Mouse (Mus musculus) liver, embryonic 12.5 days (tissue): ENCODE data around the gene Arhgap24. TPM values are rescaled to one million over a fixed set of nuclear protein-coding genes. Genes with fewer than 3 reads are reported as not detected.

ENCODE experiments used
- ATAC-seq: fragments of 200-750 bp; cut with Nextera tagmentation; 2 replicates; pipeline ENCODE4 v1.8.0; 2017; ENCODE audit warnings: moderate number of reproducible peaks, mild to moderate bottlenecking, moderate library complexity
- H3K27ac ChIP-seq: fragments of 300-500 bp; sonication (generic); 2 replicates; pipeline ENCODE4 v1.5.1; 2016; ENCODE audit warnings: mild to moderate bottlenecking
- H3K27me3 ChIP-seq: fragments of 300-500 bp; sonication (generic); replicated peaks from 2 replicates; pipeline ENCODE4 v1.6.1; 2016; ENCODE audit warnings: mild to moderate bottlenecking, moderate library complexity
- H3K36me3 ChIP-seq: fragments of 300-500 bp; sonication (generic); 2 replicates; pipeline ENCODE4 v1.6.1; 2016; ENCODE audit warnings: mild to moderate bottlenecking, moderate library complexity
- H3K4me1 ChIP-seq: fragments of 300-500 bp; sonication (generic); 2 replicates; pipeline ENCODE4 v1.6.1; 2016
- H3K4me2 ChIP-seq: fragments of 300-500 bp; sonication (generic); 2 replicates; pipeline ENCODE4 v1.6.1; 2016; ENCODE audit warnings: mild to moderate bottlenecking, moderate library complexity
- H3K4me3 ChIP-seq: fragments of 300-500 bp; sonication (generic); 2 replicates; pipeline ENCODE4 v1.5.1; 2016; ENCODE audit warnings: mild to moderate bottlenecking, moderate library complexity
- H3K9ac ChIP-seq: fragments of 300-500 bp; sonication (generic); 2 replicates; pipeline ENCODE4 v1.6.1; 2016; ENCODE audit warnings: mild to moderate bottlenecking, moderate library complexity
- H3K9me3 ChIP-seq: fragments of 300-500 bp; sonication (generic); replicated peaks from 2 replicates; pipeline ENCODE4 v1.6.1; 2016; ENCODE audit warnings: mild to moderate bottlenecking, moderate library complexity
- WGBS: fragments of 180-500 bp; shearing (Covaris S2); methylation state at CpG from one replicate; pipeline ENCODE4 v1.1.7; 2016; ENCODE audit not compliant: insufficient replicate concordance; 5-methylcytosine and 5-hydroxymethylcytosine counted together
- polyA plus RNA-seq: library from polyadenylated mRNA; unstranded; fragments of >200 nt; fragmentation: Nextera tagmentation; extraction: Ambion mirVana; gene quantifications from 2 replicates; pipeline ENCODE4 v1.2.1, GENCODE M21; 2016

Arhgap24 gene
- polyA plus RNA-seq, 1 experiment from 2014 or later, result 3.4 TPM

DNA sequence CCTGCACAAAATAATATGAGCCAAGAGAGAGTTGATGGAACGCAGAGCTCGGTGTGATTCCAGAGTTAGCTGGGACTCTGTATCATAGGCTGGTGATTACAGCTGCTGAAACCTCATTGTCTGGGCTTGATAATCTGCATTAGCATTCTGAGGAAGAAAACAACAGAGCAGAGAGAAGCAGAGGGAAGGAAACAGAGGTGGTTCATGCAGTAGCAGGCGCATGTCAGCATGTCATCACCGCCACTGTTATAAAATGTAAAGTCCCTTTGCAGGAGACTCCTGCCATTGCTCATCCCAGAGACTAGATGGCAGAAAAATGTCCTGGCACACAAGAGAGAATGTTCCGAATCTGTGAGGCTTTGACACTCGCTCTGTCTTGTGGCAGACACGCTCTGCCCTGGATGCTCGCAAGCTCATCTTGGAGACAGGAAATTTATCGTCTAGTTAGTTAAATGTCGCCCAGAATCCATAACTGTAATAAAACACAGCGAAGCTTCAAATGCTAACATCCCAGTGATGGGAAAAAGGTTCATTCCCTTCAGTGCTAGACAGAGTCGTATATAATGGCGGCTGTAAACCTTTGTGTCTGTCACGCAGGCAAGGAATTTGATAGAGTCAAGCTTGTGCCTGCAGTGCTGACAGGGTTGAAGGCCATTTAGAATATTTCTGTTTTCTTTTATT is 407.4 kb downstream of the Arhgap24 start:
- no peak overlapping the region for H3K27ac ChIP-seq
- no peaks in the 10 kb centered on the region for H3K27me3 ChIP-seq
- no peak overlapping the region for H3K9ac ChIP-seq
- WGBS, result 70% methylated on average over 14 of the region's 14 CpGs
- no peak overlapping the region for H3K4me3 ChIP-seq
- ATAC-seq, result no peak
- peaks cover 3% of the 10 kb centered on the region; the same call in 1 of the 2 replicates for H3K36me3 ChIP-seq
- no peaks in the 10 kb centered on the region for H3K4me1 ChIP-seq
- no peaks in the 10 kb centered on the region for H3K9me3 ChIP-seq
- no peak overlapping the region for H3K4me2 ChIP-seq

DNA sequence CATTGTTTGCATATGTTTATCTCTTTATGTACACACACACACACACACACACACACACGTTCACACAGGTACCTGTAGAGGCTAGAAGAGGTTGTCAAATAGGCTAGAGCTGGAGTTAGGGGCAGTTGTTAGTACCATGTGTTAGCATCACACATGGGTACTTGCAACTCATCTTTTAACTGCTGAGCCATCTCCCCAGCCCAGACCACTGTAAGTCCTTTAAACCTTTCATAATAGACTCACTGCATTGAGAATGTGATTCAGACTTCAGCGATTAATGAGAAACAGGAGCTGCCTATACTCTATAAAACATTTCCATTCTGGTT is 407.9 kb downstream of the Arhgap24 start:
- 76% methylated on average over 2 of the region's 2 CpGs for WGBS
- H3K9me3 ChIP-seq, result no peaks in the 10 kb centered on the region
- no peak overlapping the region for H3K27ac ChIP-seq
- H3K4me2 ChIP-seq, result no peak overlapping the region
- H3K4me1 ChIP-seq, result no peaks in the 10 kb centered on the region
- H3K36me3 ChIP-seq, result peaks cover 3% of the 10 kb centered on the region; the same call in 1 of the 2 replicates
- no peaks in the 10 kb centered on the region for H3K27me3 ChIP-seq
- no peak overlapping the region for H3K4me3 ChIP-seq
- no peak for ATAC-seq
- no peak overlapping the region for H3K9ac ChIP-seq

DNA sequence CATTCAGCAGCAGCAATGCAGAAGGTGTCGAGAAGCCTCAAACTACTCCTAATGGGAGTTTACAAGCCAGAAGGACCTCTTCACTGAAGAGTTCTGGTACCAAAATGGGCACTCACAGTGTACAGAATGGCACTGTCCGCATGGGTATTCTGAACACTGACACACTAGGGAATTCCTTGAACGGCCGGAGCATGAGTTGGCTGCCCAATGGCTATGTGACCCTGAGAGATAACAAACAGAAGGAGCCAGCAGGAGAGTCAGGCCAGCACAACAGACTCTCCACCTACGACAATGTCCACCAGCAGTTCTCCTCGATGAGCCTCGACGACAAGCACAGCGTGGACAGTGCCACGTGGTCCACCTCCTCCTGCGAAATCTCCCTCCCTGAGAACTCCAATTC is 411.0 kb downstream of the Arhgap24 start:
- no peak for ATAC-seq
- peaks cover 3% of the 10 kb centered on the region; the same call in 1 of the 2 replicates for H3K36me3 ChIP-seq
- H3K4me1 ChIP-seq, result no peaks in the 10 kb centered on the region
- no peak overlapping the region for H3K27ac ChIP-seq
- no peak overlapping the region for H3K9ac ChIP-seq
- 86% methylated on average over 11 of the region's 11 CpGs for WGBS
- no peak overlapping the region for H3K4me2 ChIP-seq
- no peaks in the 10 kb centered on the region for H3K27me3 ChIP-seq
- no peak overlapping the region for H3K4me3 ChIP-seq
- no peaks in the 10 kb centered on the region for H3K9me3 ChIP-seq

DNA sequence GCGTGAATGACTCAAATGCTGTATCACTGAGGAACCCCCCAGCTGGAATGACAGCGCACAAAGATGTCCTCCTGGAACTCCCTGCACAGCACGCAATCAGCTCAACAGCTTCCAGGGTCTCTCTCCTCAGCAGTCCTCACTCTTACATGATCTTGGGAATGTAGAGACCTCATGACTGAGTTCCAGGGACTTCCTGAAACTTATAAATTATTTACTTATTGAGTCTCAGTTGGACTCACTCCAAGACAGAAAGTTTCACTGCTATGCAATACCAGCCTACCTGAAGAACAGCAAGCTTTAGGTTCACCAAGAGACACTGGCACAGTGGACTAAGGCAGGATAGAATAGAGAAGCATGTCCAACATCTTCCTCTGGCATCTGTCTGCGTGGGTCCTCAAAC is 417.1 kb downstream of the Arhgap24 start:
- Histone ChIP-seq H3K4me3 (no peak overlapping the region), H3K27ac (no peak overlapping the region), H3K4me2 (no peak overlapping the region), H3K27me3 (no peaks in the 10 kb centered on the region), H3K4me1 (no peaks in the 10 kb centered on the region), H3K9ac (no peak overlapping the region), H3K9me3 (no peaks in the 10 kb centered on the region), H3K36me3 (no peaks in the 10 kb centered on the region)
- WGBS, result 77% methylated on average over 4 of the region's 4 CpGs
- no peak for ATAC-seq

DNA sequence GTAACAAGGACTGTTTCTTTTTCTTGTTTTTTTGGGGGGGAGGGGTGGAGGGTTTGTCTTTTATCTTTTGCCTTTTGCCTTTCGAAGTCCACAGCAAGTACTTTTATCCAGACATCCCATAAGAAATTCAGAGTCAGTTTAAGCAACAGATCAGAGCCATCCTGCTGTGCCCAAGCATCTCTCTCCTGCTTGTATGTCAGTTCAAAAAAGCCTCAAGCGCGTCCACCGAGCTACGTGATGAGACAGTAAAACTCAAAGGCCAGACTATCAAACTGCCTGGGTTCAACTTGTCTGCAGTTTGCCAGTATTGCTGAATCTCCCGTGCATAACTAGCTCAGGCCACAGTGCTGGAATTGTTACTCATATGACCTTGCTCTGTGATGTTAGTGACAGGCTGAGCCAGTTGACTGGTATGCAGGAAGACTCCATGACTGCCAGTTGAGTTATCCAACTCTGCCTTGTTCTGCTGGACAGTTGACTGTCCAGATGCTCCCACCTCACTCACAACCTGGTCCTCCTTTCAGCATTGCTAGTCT is 418.6 kb downstream of the Arhgap24 start:
- no peaks in the 10 kb centered on the region for H3K4me1 ChIP-seq

DNA sequence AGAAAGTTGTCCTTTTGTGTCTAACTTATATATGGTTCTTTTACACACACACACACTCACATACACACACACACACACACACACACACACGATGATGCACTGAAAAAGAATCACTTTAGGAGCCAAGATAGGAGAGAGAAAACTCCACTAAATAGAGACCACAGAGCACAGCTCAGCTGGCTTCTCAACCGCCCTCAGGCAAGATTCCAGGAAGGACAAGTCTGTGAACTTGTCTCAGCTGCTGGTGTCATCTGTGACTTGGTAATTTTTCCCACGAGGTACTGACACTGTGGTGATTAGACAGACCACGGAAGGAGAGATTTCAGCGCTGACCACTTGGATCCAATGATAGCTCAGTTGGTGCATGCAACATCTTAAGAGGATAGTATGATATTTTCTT is 420.0 kb downstream of the Arhgap24 start:
- no peaks in the 10 kb centered on the region for H3K36me3 ChIP-seq
- WGBS, result 65% methylated on average over 5 of the region's 5 CpGs
- H3K9me3 ChIP-seq, result no peaks in the 10 kb centered on the region
- no peaks in the 10 kb centered on the region for H3K4me1 ChIP-seq
- no peak overlapping the region for H3K9ac ChIP-seq
- H3K27me3 ChIP-seq, result no peaks in the 10 kb centered on the region
- H3K4me2 ChIP-seq, result no peak overlapping the region
- H3K27ac ChIP-seq, result no peak overlapping the region
- H3K4me3 ChIP-seq, result no peak overlapping the region
- ATAC-seq, result no peak

More for the DNA sequence above, 418.6 kb downstream of the Arhgap24 start:
- Histone ChIP-seq H3K4me2 (no peak overlapping the region), H3K4me3 (no peak overlapping the region), H3K36me3 (no peaks in the 10 kb centered on the region), H3K9me3 (no peaks in the 10 kb centered on the region), H3K27me3 (no peaks in the 10 kb centered on the region), H3K9ac (no peak overlapping the region), H3K27ac (no peak overlapping the region)
- ATAC-seq, result no peak
- WGBS, result 64% methylated on average over 6 of the region's 6 CpGs

DNA sequence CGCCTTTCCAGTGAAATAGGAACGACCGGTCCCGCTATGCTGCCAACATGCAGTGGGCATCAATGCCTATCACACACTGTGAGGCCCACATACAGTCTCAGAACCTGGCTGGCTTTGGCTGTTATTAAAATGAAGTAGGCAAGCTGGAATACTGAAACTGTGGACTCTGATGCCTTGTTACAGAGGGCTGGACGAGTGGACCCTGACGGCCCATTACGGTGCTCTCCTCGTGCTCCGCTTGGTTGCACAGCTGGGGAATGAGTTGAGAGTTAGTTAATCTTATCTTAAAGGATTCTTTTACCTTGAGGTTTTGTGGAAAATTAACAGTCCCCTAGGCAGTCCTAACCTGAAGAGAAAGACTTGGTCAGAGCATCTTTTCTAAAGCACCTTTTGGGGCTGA is 422.3 kb downstream of the Arhgap24 start:
- Histone ChIP-seq H3K27ac (no peak overlapping the region), H3K4me1 (no peaks in the 10 kb centered on the region), H3K4me2 (no peak overlapping the region), H3K27me3 (no peaks in the 10 kb centered on the region), H3K9me3 (no peaks in the 10 kb centered on the region), H3K9ac (no peak overlapping the region), H3K4me3 (no peak overlapping the region), H3K36me3 (no peaks in the 10 kb centered on the region)
- ATAC-seq, result no peak
- WGBS, result 81% methylated on average over 9 of the region's 9 CpGs

DNA sequence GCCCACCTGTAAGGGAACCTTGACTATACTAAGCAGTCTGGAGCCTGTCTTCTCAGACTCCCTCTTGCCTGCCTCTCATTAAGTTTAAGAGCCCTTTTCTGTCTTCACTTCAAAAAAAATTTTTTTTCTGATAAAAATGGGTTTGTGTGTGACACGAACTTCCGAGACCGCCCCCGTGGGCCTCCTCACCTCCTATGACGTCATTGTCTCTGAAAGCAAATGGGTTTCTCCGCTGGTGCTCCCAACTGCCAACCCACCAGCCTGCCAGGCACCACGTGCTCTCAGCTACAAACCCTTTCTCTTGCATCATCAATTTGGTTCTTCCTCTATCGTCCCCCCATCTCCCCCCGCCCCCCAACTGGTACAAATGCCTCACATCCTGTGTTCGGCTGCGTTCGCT is 422.9 kb downstream of the Arhgap24 start:
- Histone ChIP-seq H3K4me1 (no peaks in the 10 kb centered on the region), H3K27me3 (no peaks in the 10 kb centered on the region), H3K27ac (no peak overlapping the region), H3K4me3 (no peak overlapping the region), H3K36me3 (no peaks in the 10 kb centered on the region), H3K9me3 (no peaks in the 10 kb centered on the region), H3K4me2 (no peak overlapping the region), H3K9ac (no peak overlapping the region)
- ATAC-seq, result no peak
- WGBS, result 72% methylated on average over 12 of the region's 12 CpGs

DNA sequence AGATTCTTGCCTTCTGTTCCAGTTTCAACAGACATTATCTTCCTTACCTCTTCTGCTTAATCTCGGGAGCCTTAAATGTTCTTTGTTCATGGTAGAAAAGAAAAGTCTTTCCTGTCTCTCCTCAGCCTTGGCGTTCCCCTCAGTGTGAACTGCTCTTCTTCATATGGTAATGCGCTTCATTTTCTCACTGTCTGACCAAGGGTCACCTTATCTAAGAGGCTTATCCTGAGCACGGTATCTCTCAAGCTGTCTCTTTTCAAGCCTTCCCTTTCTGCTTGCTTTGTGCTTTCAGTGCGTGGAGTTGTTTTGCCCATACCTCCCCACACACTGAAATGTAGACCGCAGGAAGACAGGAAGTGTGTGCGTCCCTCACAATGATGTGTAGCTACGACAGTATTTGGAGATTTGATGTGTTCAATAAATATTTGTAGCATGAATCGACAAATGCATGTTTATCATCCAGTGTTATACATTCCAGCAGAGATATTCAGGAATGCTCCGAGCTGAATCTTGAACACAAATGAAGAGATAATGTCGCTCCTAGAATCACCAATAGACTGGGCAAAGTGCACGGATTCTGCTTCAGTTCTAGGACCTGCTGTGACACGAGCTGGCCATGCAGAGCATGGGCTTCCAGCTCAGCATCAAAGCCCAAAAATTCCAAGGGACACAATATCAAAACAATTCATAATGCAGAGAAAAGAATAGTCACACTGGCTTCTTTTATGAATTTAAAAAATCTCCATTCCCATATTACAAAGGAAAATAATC is 424.4 kb downstream of the Arhgap24 start:
- Histone ChIP-seq H3K4me3 (no peak overlapping the region), H3K27me3 (no peaks in the 10 kb centered on the region), H3K4me1 (no peaks in the 10 kb centered on the region), H3K4me2 (no peak overlapping the region), H3K36me3 (no peaks in the 10 kb centered on the region), H3K27ac (no peak overlapping the region), H3K9me3 (no peaks in the 10 kb centered on the region), H3K9ac (no peak overlapping the region)
- no peak for ATAC-seq
- 41% methylated on average over 13 of the region's 13 CpGs for WGBS

DNA sequence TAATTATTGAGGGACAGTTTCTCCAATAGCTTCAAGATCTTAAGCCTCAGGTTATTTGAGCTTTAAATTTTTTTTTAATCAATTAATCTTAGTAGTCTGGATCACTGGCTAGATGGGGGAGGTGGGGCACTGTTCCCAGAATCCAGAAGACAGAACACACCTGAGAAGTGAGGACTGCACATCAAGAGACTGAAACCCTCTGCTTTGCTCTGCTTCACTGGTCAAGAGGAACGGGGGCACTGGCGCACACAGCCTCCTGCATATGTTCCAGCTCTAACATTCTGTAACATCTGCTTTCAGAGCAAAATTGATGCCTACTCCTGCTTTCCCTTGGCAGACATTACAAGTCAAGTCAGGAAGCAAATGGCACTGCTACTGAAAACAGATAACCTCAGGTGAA is 439.0 kb downstream of the Arhgap24 start:
- Histone ChIP-seq H3K36me3 (no peaks in the 10 kb centered on the region), H3K27ac (no peak overlapping the region), H3K9ac (no peak overlapping the region), H3K4me3 (no peak overlapping the region), H3K4me1 (no peaks in the 10 kb centered on the region), H3K27me3 (no peaks in the 10 kb centered on the region), H3K9me3 (0 out of 2 replicates have a peak, but pooled peaks cover 5% of the 10 kb centered on the region), H3K4me2 (no peak overlapping the region)
- WGBS, result 89% methylated on average over 2 of the region's 2 CpGs
- no peak for ATAC-seq

DNA sequence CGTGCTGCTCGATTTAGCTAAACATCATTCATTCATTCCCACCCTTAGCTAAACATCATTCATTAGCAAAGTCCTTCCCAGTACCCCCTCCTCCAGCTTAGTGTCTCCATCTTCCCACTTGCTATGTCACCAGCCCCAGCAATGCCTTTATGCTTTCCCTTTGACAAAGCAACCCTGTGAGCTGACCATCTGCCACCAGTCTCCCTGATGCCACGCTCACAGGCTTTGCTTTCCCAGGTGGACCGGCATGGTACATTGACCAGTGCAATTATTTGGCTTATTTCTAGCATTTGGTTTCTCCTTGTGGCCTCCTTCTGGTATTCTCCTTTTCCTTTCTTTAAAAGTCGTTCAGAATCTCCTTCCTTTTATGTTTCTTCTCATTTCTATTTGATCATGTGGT is 445.6 kb downstream of the Arhgap24 start:
- Histone ChIP-seq H3K9me3 (no peaks in the 10 kb centered on the region), H3K4me3 (no peak overlapping the region), H3K27me3 (no peaks in the 10 kb centered on the region), H3K4me1 (no peaks in the 10 kb centered on the region), H3K27ac (no peak overlapping the region), H3K4me2 (no peak overlapping the region), H3K36me3 (no peaks in the 10 kb centered on the region), H3K9ac (no peak overlapping the region)
- no peak for ATAC-seq
- 58% methylated on average over 5 of the region's 5 CpGs for WGBS

DNA sequence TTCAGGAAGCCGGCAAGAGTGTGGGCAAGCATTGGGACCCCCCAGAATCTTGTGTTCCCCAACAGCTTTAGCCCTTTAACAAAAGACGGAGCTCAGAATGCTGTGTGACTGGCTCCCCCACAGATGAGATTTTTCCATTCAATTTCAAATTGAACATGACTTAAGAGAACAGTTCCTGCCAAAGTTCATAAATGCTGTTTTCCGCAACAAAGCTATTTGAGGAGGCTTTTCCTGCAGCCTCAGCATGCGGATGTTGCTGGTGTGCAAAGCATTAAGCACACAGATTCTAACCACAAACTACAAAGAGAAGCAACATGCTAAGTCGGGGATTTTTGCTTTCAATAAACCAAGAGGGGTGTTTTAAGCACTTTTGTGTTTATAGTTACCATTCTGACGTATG is 449.0 kb downstream of the Arhgap24 start:
- Histone ChIP-seq H3K27me3 (no peaks in the 10 kb centered on the region), H3K9ac (no peak overlapping the region), H3K4me1 (no peaks in the 10 kb centered on the region), H3K4me3 (no peak overlapping the region), H3K36me3 (no peaks in the 10 kb centered on the region), H3K27ac (no peak overlapping the region), H3K4me2 (no peak overlapping the region), H3K9me3 (no peaks in the 10 kb centered on the region)
- WGBS, result 67% methylated on average over 6 of the region's 6 CpGs
- no peak for ATAC-seq
